ENCODE assay signal across 14 mouse cellular contexts in the genomic region with DNA sequence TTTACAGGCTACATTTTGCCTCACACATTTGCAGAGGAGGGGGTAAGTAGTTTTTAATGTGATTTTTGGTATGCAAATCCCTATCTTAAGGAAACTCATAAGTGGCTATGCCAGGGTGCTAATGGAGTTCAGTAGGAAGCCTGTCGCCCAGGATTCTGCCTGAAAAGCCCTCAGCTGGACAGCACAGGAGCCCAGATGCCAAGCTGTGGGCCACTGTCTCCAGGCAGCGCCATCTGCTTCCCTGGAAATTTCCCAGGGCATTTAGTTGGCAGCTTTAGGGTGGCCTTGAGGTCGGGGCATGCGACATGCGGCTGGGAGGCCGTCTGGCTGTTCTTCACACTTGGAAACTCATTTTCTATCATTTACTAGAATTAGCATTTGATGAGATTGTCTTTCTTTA.
DNase-seq lines count a peak whose midpoint lies in the region; ATAC-seq and TF ChIP-seq lines count a peak whose summit lies in the region.
"Had no signal": no experiment of that assay in that cellular context is flagged by ENCODE, and none has a peak within 500 bp of the region (broad histone marks: within the 10 kb centered on the region; RNA-seq: fewer than 3 reads in every experiment).

No protein-coding gene starts in this region.

- H3K27ac ChIP-seq in forebrain, embryonic 16.5 days (ENCODE audit: low read length) = peak overlapping the region; percentile 45
- H3K27ac ChIP-seq in midbrain, postnatal 0 days (ENCODE audit: low read depth, low read length) = no peak overlapping the region
- no peak overlapping the region for H3K27ac ChIP-seq in kidney, adult 2 months (ENCODE audit: insufficient read depth, low read depth, low read length)
- H3K27ac ChIP-seq: limb, embryonic 10.5 days; stomach, postnatal 0 days had no signal

- H3K4me1 ChIP-seq in forebrain, embryonic 16.5 days (replicated peaks; ENCODE audit: control insufficient read depth, insufficient read depth, low read length) = peaks cover 19% of the 10 kb centered on the region
- no peaks in the 10 kb centered on the region for H3K4me1 ChIP-seq in midbrain, postnatal 0 days (ENCODE audit: insufficient read depth, low read length)
- no peaks in the 10 kb centered on the region for H3K4me1 ChIP-seq in kidney, adult 2 months (ENCODE audit: control insufficient read depth, insufficient read depth, low read length)

- 25% methylated on average over 6 of the region's 6 CpGs for WGBS in forebrain, embryonic 16.5 days
- 47% methylated on average over 6 of the region's 6 CpGs for WGBS in midbrain, postnatal 0 days
- 83% methylated on average over 6 of the region's 6 CpGs for WGBS in kidney, adult 2 months

- H3K9ac ChIP-seq in forebrain, embryonic 16.5 days (replicated peaks; ENCODE audit: low read depth, low read length) = no peak overlapping the region
- no peak overlapping the region for H3K9ac ChIP-seq in midbrain, postnatal 0 days (replicated peaks; ENCODE audit: low read length, poor library complexity, severe bottlenecking)
- H3K9ac ChIP-seq: heart, embryonic 12.5 days had no signal

- ATAC-seq in frontal cortex, adult (ENCODE audit: low TSS enrichment) = no peak
- ATAC-seq in cerebellum, adult (ENCODE audit: insufficient number of reproducible peaks, low FRiP score, low TSS enrichment) = peak; percentile 47; the same call in 1 of the 2 replicates
- peak; percentile 83 for ATAC-seq in forebrain, embryonic 16.5 days
- peak; percentile 84 for ATAC-seq in midbrain, postnatal 0 days (ENCODE audit: low FRiP score)
- ATAC-seq in CD4-positive, CD25-positive, alpha-beta regulatory T cell, adult 4 months = no peak
- ATAC-seq: Patski had no signal

- H3K4me3 ChIP-seq in forebrain, embryonic 16.5 days (replicated peaks; ENCODE audit: low read length) = no peak overlapping the region
- no peak overlapping the region for H3K4me3 ChIP-seq in midbrain, postnatal 0 days (ENCODE audit: low read depth, low read length)
- H3K4me3 ChIP-seq in kidney, adult 2 months (ENCODE audit: insufficient read depth, low read depth, low read length) = no peak overlapping the region
- H3K4me3 ChIP-seq: heart, embryonic 12.5 days; limb, embryonic 10.5 days had no signal

- no peaks in the 10 kb centered on the region for H3K9me3 ChIP-seq in forebrain, embryonic 16.5 days (ENCODE audit: control insufficient read depth, low read length)
- H3K9me3 ChIP-seq in midbrain, postnatal 0 days (ENCODE audit: low read length) = no peaks in the 10 kb centered on the region
- H3K9me3 ChIP-seq: heart, embryonic 12.5 days; limb, embryonic 10.5 days had no signal

- H3K36me3 ChIP-seq in forebrain, embryonic 16.5 days (ENCODE audit: control insufficient read depth, insufficient read depth) = no peaks in the 10 kb centered on the region
- no peaks in the 10 kb centered on the region for H3K36me3 ChIP-seq in midbrain, postnatal 0 days (ENCODE audit: insufficient read depth, low read length)
- no peaks in the 10 kb centered on the region for H3K36me3 ChIP-seq in kidney, adult 2 months (ENCODE audit: control insufficient read depth, insufficient read depth, low read length)
- H3K36me3 ChIP-seq: heart, embryonic 12.5 days; limb, embryonic 10.5 days had no signal

- TF ChIP-seq POLR2A in kidney, adult 2 months (IDR thresholded peaks at IDR 0.05; ENCODE audit: low read depth, low read length) = no peak

- TF ChIP-seq CTCF in midbrain, postnatal 0 days (IDR thresholded peaks at IDR 0.05) = no peak
- TF ChIP-seq CTCF in kidney, adult 2 months (conservative IDR thresholded peaks at IDR 0.05; ENCODE audit: insufficient read depth, insufficient read length, low read depth, low read length) = no peak

- no peak overlapping the region; the same call in 1 of the 2 replicates for H3K4me2 ChIP-seq in forebrain, embryonic 16.5 days (ENCODE audit: low read length)
- no peak overlapping the region for H3K4me2 ChIP-seq in midbrain, postnatal 0 days (ENCODE audit: low read depth, low read length, poor library complexity, severe bottlenecking)
- H3K4me2 ChIP-seq: heart, embryonic 12.5 days had no signal

- peak; percentile 13 to 18 for DNase-seq in frontal cortex, postnatal 10 days (ENCODE audit: low spot score in 2 of 2)
- DNase-seq in midbrain, postnatal 0 days (ENCODE audit: low spot score) = peak; percentile 87
- no peak for DNase-seq in c-Kit-positive CD71-positive TER-119-positive erythroid progenitor cells, embryonic 14.5 days (ENCODE audit: low spot score)
- DNase-seq in kidney, adult 2 months = no peak
- DNase-seq: kidney, adult 9 months; lung, postnatal 10 days had no signal

- no peaks in the 10 kb centered on the region for H3K27me3 ChIP-seq in forebrain, embryonic 16.5 days (replicated peaks; ENCODE audit: control insufficient read depth, insufficient read depth, low read length)
- no peaks in the 10 kb centered on the region for H3K27me3 ChIP-seq in midbrain, postnatal 0 days (ENCODE audit: insufficient read depth, low read length)
- no peaks in the 10 kb centered on the region for H3K27me3 ChIP-seq in kidney, adult 2 months (replicated peaks; ENCODE audit: control insufficient read depth, insufficient read depth, low read length)
- H3K27me3 ChIP-seq: heart, embryonic 12.5 days; Patski had no signal

Comparison
In these comparisons a context has a peak if more than half of its experiments do, and no peak if none do; other contexts are left out.
1. DNase-seq: peak in frontal cortex, postnatal 10 days (2 of 2) and midbrain, postnatal 0 days (single experiment); none in c-Kit-positive CD71-positive TER-119-positive erythroid progenitor cells, embryonic 14.5 days (single experiment) and kidney, adult 2 months (single experiment).
2. ATAC-seq: peak in cerebellum, adult (single experiment), forebrain, embryonic 16.5 days (single experiment) and midbrain, postnatal 0 days (single experiment); none in frontal cortex, adult (single experiment) and CD4-positive, CD25-positive, alpha-beta regulatory T cell, adult 4 months (single experiment).